In the genomic region with DNA sequence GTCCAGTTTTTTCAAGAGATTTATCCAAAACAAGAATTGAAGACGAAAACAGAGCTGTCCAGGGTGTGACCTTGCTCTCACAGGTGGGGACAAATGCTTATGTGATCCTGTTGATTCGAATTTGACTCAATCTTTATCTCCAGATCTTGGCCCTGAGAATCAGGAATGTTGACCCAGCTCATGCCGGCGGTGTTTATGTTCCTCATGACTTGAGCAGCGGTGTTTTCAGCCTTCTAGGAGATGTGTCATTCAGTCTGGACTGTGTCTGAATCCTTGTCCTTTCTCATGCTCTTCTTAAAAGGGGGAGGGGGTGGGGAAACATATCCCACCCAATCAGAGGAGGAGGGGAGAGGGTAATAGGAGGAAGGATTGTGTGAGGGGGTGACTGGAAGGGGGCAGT, we compare ENCODE assay signal across 12 mouse cellular contexts.
"Had no signal": no experiment of that assay in that cellular context is flagged by ENCODE, and none has a peak within 500 bp of the region (broad histone marks: within the 10 kb centered on the region; RNA-seq: fewer than 3 reads in every experiment).

No protein-coding gene starts in this region.

- H3K4me3 ChIP-seq: intestine, embryonic 15.5 days; limb, embryonic 12.5 days; limb, embryonic 15.5 days; liver, embryonic 12.5 days; liver, embryonic 15.5 days had no signal

- ATAC-seq: intestine, embryonic 15.5 days; liver, embryonic 12.5 days had no signal

- H3K9me3 ChIP-seq: intestine, embryonic 15.5 days; limb, embryonic 12.5 days; limb, embryonic 15.5 days; liver, embryonic 12.5 days; liver, embryonic 15.5 days had no signal

- H3K4me2 ChIP-seq: intestine, embryonic 15.5 days; limb, embryonic 12.5 days; limb, embryonic 15.5 days; liver, embryonic 12.5 days; liver, embryonic 15.5 days had no signal

- H3K27ac ChIP-seq: intestine, embryonic 15.5 days; limb, embryonic 12.5 days; limb, embryonic 15.5 days; liver, embryonic 12.5 days; liver, embryonic 15.5 days; macrophage had no signal

- DNase-seq: kidney, adult 11 months; kidney, postnatal 36 days; lung, adult 18-20 months; midbrain, embryonic 14.5 days; thymus, adult 18-20 months; thymus, postnatal 36 days had no signal

- H3K36me3 ChIP-seq: intestine, embryonic 15.5 days; limb, embryonic 12.5 days; limb, embryonic 15.5 days; liver, embryonic 12.5 days; liver, embryonic 15.5 days had no signal

- H3K27me3 ChIP-seq: intestine, embryonic 15.5 days; limb, embryonic 12.5 days; limb, embryonic 15.5 days; liver, embryonic 12.5 days; liver, embryonic 15.5 days had no signal

- H3K4me1 ChIP-seq: intestine, embryonic 15.5 days; limb, embryonic 15.5 days; liver, embryonic 12.5 days had no signal

- H3K9ac ChIP-seq: intestine, embryonic 15.5 days; limb, embryonic 12.5 days; limb, embryonic 15.5 days; liver, embryonic 12.5 days; liver, embryonic 15.5 days had no signal
